Mouse (Mus musculus) liver, embryonic 13.5 days (tissue): ENCODE data around the gene Zfp46. TPM values are rescaled to one million over a fixed set of nuclear protein-coding genes. Genes with fewer than 3 reads are reported as not detected.

Source experiments
- ATAC-seq: fragments of 200-750 bp; cut with Nextera tagmentation; 2 replicates; pipeline ENCODE4 v1.8.0; 2017; ENCODE audit warnings: low read depth, mild to moderate bottlenecking, moderate number of reproducible peaks, moderate library complexity
- DNase-seq: peaks from one replicate; pipeline ENCODE4 v3.0.0; 2022
- H3K27ac ChIP-seq: fragments of 300-500 bp; sonication (generic); 2 replicates; pipeline ENCODE4 v1.5.1; 2015; ENCODE audit warnings: moderate library complexity, mild to moderate bottlenecking, inconsistent platforms
- H3K27me3 ChIP-seq: fragments of 300-500 bp; sonication (generic); 2 replicates; pipeline ENCODE4 v1.6.1; 2015; ENCODE audit warnings: mild to moderate bottlenecking, inconsistent platforms
- H3K36me3 ChIP-seq: fragments of 300-500 bp; sonication (generic); 2 replicates; pipeline ENCODE4 v1.6.1; 2015; ENCODE audit warnings: mild to moderate bottlenecking, inconsistent platforms
- H3K4me1 ChIP-seq: fragments of 300-500 bp; sonication (generic); replicated peaks from 2 replicates; pipeline ENCODE4 v1.6.1; 2015; ENCODE audit warnings: inconsistent platforms
- H3K4me2 ChIP-seq: fragments of 300-500 bp; sonication (generic); 2 replicates; pipeline ENCODE4 v1.6.1; 2015; ENCODE audit warnings: inconsistent platforms, mild to moderate bottlenecking, moderate library complexity
- H3K4me3 ChIP-seq: fragments of 300-500 bp; sonication (generic); replicated peaks from 2 replicates; pipeline ENCODE4 v1.5.1; 2015; ENCODE audit warnings: mild to moderate bottlenecking, inconsistent platforms
- H3K9ac ChIP-seq: fragments of 300-500 bp; sonication (generic); 2 replicates; pipeline ENCODE4 v1.6.1; 2015; ENCODE audit warnings: mild to moderate bottlenecking, inconsistent platforms
- H3K9me3 ChIP-seq: fragments of 300-500 bp; sonication (generic); replicated peaks from 2 replicates; pipeline ENCODE4 v1.6.1; 2016; ENCODE audit warnings: inconsistent platforms
- WGBS: fragments of 180-500 bp; shearing (Covaris S2); methylation state at CpG from one replicate; pipeline ENCODE4 v1.1.7; 2015; ENCODE audit not compliant: insufficient replicate concordance; 5-methylcytosine and 5-hydroxymethylcytosine counted together
- polyA plus RNA-seq: library from polyadenylated mRNA; unstranded; fragments of >200 nt; fragmentation: Nextera tagmentation; extraction: Ambion mirVana; gene quantifications from 2 replicates; pipeline ENCODE4 v1.2.1, GENCODE M21; 2015

The Zfp46 gene
- polyA plus RNA-seq, 1 experiment from 2014 or later: 2.6 TPM

DNA sequence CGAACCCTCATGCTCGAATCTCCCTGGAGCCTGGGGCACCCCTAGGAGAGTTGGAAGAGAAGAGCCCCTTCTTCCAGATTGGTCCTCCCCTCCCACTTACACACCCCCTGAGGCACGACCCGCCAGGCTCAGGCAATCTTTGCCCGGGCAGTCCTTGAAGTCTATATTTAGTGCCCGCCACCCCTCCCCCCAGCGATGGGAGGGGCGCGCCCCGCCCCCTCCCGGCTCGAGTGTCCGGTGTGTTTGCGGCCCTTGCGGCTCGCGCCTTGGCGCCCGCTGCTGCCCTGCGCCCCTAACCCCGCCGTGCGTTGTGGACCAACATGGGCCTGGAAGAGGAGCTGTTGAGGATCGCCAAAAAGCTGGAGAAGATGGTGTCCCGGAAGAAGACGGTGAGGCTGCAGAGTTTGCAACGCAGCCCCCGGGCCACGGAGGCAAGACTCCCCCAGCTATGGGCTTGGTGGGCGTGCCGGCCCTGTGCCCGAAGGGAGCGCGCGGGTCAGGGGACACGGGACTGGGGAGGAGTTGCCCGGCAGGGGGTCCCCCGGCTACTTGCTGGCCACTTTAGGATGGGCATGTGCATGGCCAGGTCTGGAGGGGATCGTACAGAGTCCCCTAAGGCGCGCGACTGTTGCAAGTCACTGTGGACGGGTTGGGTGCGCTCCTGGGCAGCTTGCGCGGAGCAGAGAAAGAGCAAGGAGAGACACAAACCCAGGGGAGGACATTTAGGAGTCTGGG is 36.6 kb upstream of the Zfp46 start, which contains the start of gene Tcea3:
Tcea3 (plus strand) TSS at position 1 of the 735 bp plus-strand sequence.
- WGBS: 2% methylated on average over 46 of the region's 46 CpGs
- DNase-seq: no peak
- peak; percentile 13; the same call in 1 of the 2 replicates for ATAC-seq
- peaks cover 95% of the 10 kb centered on the region for H3K27me3 ChIP-seq
- no peak within 1 kb of the TSS; the same call in 1 of the 2 replicates for H3K27ac ChIP-seq
- H3K4me2 ChIP-seq: peak within 1 kb of the TSS; percentile 61
- no peaks in the 10 kb centered on the region for H3K36me3 ChIP-seq
- H3K9me3 ChIP-seq: no peaks in the 10 kb centered on the region
- H3K9ac ChIP-seq: peak within 1 kb of the TSS; percentile 5
- peak within 1 kb of the TSS; percentile 57 for H3K4me3 ChIP-seq
- H3K4me1 ChIP-seq: peaks cover 30% of the 10 kb centered on the region

GRCm38 (mm10) chr4:136248464-136249331 is 35.8 kb upstream of the Zfp46 start:
- no peak for DNase-seq
- Histone ChIP-seq H3K27me3 (peaks cover 90% of the 10 kb centered on the region), H3K4me3 (peak overlapping the region; percentile 57), H3K9ac (peak overlapping the region; percentile 5), H3K27ac (no peak overlapping the region), H3K36me3 (no peaks in the 10 kb centered on the region), H3K4me2 (peak overlapping the region; percentile 61), H3K4me1 (peaks cover 30% of the 10 kb centered on the region), H3K9me3 (no peaks in the 10 kb centered on the region)
- 1% methylated on average over 37 of the region's 37 CpGs for WGBS
- ATAC-seq: no peak

GRCm38 (mm10) chr4:136249332-136249647 is 35.2 kb upstream of the Zfp46 start:
- Histone ChIP-seq H3K4me1 (peaks cover 30% of the 10 kb centered on the region), H3K9ac (no peak overlapping the region)

DNA sequence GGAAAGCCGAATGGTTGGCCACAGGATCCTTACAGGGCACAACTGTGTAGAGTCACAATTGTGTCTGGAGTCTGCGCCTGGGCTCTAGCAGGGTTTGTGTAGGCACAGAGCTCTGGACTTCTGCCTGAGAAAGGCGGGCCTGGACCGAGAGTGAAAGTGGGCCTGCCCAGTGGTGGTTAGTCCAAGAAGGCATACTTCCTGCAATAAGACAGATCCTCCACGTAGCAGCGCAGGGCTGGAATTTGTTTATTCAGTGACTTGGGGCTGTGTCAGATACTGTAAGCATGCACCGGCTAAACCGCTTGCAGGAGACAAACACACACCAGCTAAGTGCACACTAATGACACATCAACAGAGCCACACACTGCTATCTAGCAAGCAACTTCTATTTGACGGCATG is 34.7 kb upstream of the Zfp46 start:
- ATAC-seq: no peak
- Histone ChIP-seq H3K36me3 (no peaks in the 10 kb centered on the region), H3K9ac (no peak overlapping the region), H3K4me1 (peaks cover 30% of the 10 kb centered on the region), H3K27ac (no peak overlapping the region), H3K4me3 (no peak overlapping the region), H3K4me2 (peak overlapping the region; percentile 61; the same call in 1 of the 2 replicates), H3K27me3 (peaks cover 80% of the 10 kb centered on the region), H3K9me3 (no peaks in the 10 kb centered on the region)
- 23% methylated on average over 9 of the region's 9 CpGs for WGBS
- no peak for DNase-seq

More at GRCm38 (mm10) chr4:136249332-136249647, 35.2 kb upstream of the Zfp46 start:
- no peaks in the 10 kb centered on the region for H3K36me3 ChIP-seq
- DNase-seq (no peak), ATAC-seq (no peak)
- peak overlapping the region; percentile 61 for H3K4me2 ChIP-seq
- peaks cover 85% of the 10 kb centered on the region for H3K27me3 ChIP-seq
- WGBS: 4% methylated on average over 11 of the region's 11 CpGs
- H3K27ac ChIP-seq: no peak overlapping the region
- H3K9me3 ChIP-seq: no peaks in the 10 kb centered on the region
- peak overlapping the region; percentile 57; the same call in 1 of the 2 replicates for H3K4me3 ChIP-seq

DNA sequence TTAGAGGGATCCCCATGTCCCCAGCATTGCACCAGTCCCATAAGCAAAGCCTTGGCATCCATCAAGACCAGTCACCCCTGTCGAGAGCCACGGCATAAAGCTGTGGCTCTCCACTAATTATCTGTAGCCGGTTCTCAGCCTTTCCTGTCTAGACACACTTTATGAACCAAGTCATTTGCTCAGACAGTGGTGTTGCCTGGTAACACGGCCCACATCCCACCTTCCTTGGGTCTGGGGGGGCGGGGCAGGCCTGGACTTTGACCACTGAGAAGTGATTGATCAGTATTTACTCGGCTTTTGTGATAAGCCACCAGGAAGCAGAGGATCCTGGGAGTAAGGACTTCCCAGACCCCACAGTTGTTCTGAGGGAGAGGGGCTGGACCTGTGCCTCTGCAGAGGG is 28.6 kb upstream of the Zfp46 start:
- Histone ChIP-seq H3K27me3 (peaks cover 35% of the 10 kb centered on the region), H3K27ac (no peak overlapping the region)
- ATAC-seq: peak; percentile 23; the same call in 1 of the 2 replicates

GRCm38 (mm10) chr4:136256696-136257095 is 27.8 kb upstream of the Zfp46 start:
- H3K4me1 ChIP-seq: peaks cover 20% of the 10 kb centered on the region
- ATAC-seq (peak; percentile 25; the same call in 1 of the 2 replicates), DNase-seq (no peak)
- H3K27me3 ChIP-seq: peaks cover 31% of the 10 kb centered on the region
- no peaks in the 10 kb centered on the region for H3K9me3 ChIP-seq
- no peak overlapping the region for H3K9ac ChIP-seq
- H3K36me3 ChIP-seq: no peaks in the 10 kb centered on the region
- 19% methylated on average over 10 of the region's 10 CpGs for WGBS
- H3K27ac ChIP-seq: no peak overlapping the region
- no peak overlapping the region for H3K4me3 ChIP-seq
- H3K4me2 ChIP-seq: no peak overlapping the region

More for the DNA sequence above, 28.6 kb upstream of the Zfp46 start:
- Histone ChIP-seq H3K9ac (no peak overlapping the region), H3K4me1 (peaks cover 20% of the 10 kb centered on the region), H3K36me3 (no peaks in the 10 kb centered on the region), H3K9me3 (no peaks in the 10 kb centered on the region), H3K4me2 (no peak overlapping the region), H3K4me3 (no peak overlapping the region)
- DNase-seq: no peak
- WGBS: 23% methylated on average over 6 of the region's 6 CpGs

GRCm38 (mm10) chr4:136259916-136260315 is 24.6 kb upstream of the Zfp46 start:
- WGBS: 63% methylated on average over 3 of the region's 3 CpGs
- ATAC-seq (no peak), DNase-seq (no peak)

DNA sequence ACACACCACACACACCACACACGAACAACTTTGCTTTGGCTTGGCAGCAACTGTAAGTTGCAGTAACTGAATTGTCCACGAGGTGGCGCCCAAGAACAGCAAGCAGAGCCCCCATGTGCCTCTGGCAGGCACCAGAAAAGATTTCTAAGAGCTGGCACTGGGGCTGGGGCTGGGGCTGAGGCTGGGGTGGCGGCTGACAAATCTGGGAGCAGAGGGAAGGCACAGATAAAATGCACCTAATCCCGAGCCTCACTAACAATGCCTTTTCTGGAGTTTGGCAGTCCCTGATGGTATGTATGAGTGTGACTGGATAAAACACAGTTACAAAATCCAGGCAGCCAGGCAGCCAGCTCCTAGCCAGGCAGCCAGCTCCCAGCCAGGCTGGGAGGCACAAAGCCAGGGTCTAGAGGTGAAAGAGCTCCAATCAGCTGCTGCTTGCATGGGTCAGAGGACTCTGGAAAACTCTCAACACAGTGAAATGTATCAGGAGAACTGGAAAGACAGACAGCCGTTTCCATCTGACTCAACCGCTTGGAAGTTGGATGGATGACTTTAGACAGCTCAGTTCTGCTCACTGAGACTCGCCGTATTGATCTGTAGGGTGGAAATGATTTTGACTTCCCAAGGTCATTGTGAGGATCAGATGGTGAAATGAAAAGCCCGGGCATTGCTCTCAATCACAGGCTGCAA is 23.8 kb upstream of the Zfp46 start:
- Histone ChIP-seq H3K4me3 (no peak overlapping the region), H3K27ac (no peak overlapping the region), H3K4me1 (peaks cover 18% of the 10 kb centered on the region), H3K27me3 (peaks cover 23% of the 10 kb centered on the region), H3K9me3 (no peaks in the 10 kb centered on the region), H3K4me2 (no peak overlapping the region), H3K9ac (no peak overlapping the region), H3K36me3 (no peaks in the 10 kb centered on the region)
- peak; percentile 55 for DNase-seq
- WGBS: 39% methylated on average over 10 of the region's 10 CpGs
- no peak for ATAC-seq

More at GRCm38 (mm10) chr4:136259916-136260315, 24.6 kb upstream of the Zfp46 start:
- Histone ChIP-seq H3K27ac (no peak overlapping the region), H3K4me2 (no peak overlapping the region), H3K9me3 (no peaks in the 10 kb centered on the region), H3K4me3 (no peak overlapping the region), H3K36me3 (no peaks in the 10 kb centered on the region), H3K9ac (no peak overlapping the region), H3K4me1 (peaks cover 20% of the 10 kb centered on the region), H3K27me3 (peaks cover 20% of the 10 kb centered on the region)

GRCm38 (mm10) chr4:136261912-136262311 is 22.6 kb upstream of the Zfp46 start:
- DNase-seq: no peak

GRCm38 (mm10) chr4:136263555-136263954 is 20.9 kb upstream of the Zfp46 start:
- no peak for DNase-seq
- Histone ChIP-seq H3K4me3 (no peak overlapping the region), H3K4me1 (0 out of 2 replicates have a peak, but pooled peaks cover 7% of the 10 kb centered on the region), H3K9me3 (no peaks in the 10 kb centered on the region), H3K9ac (no peak overlapping the region), H3K4me2 (no peak overlapping the region), H3K36me3 (no peaks in the 10 kb centered on the region), H3K27me3 (peaks cover 11% of the 10 kb centered on the region; the same call in 1 of the 2 replicates), H3K27ac (no peak overlapping the region)
- ATAC-seq: no peak
- 76% methylated on average over 4 of the region's 4 CpGs for WGBS

More at GRCm38 (mm10) chr4:136261912-136262311, 22.6 kb upstream of the Zfp46 start:
- no peak overlapping the region for H3K4me3 ChIP-seq
- no peak for ATAC-seq
- no peaks in the 10 kb centered on the region for H3K9me3 ChIP-seq
- H3K9ac ChIP-seq: no peak overlapping the region
- 61% methylated on average over 10 of the region's 10 CpGs for WGBS
- H3K36me3 ChIP-seq: no peaks in the 10 kb centered on the region
- H3K4me1 ChIP-seq: peaks cover 12% of the 10 kb centered on the region
- H3K27ac ChIP-seq: no peak overlapping the region
- H3K27me3 ChIP-seq: peaks cover 23% of the 10 kb centered on the region
- no peak overlapping the region for H3K4me2 ChIP-seq
